Mouse (Mus musculus) midbrain, embryonic 14.5 days (tissue): Measurements from ENCODE around the gene Itgb8. TPM values are rescaled to one million over a fixed set of nuclear protein-coding genes. Genes with fewer than 3 reads are reported as not detected.
A peak's percentile ranks its signal among the peaks of the same experiment; 100 is the strongest.

Experiments
- ATAC-seq: fragments of 200-750 bp; cut with Nextera tagmentation; 2 replicates; pipeline ENCODE4 v1.8.0; 2017; ENCODE audit warnings: moderate number of reproducible peaks, moderate library complexity; ENCODE audit not compliant: low FRiP score, low TSS enrichment
- DNase-seq: peaks from one replicate; pipeline ENCODE4 v3.0.0-alpha.2; 2015
- H3K27ac ChIP-seq: fragments of 300-500 bp; sonication (generic); replicated peaks from 2 replicates; pipeline ENCODE4 v1.5.1; 2014; ENCODE audit warnings: mild to moderate bottlenecking, low read depth, low read length, moderate library complexity
- H3K27me3 ChIP-seq: fragments of 300-500 bp; sonication (generic); 2 replicates; pipeline ENCODE4 v1.6.1; 2014; ENCODE audit warnings: low read length, control low read depth, mixed read lengths; ENCODE audit not compliant: control insufficient read depth, insufficient read depth
- H3K36me3 ChIP-seq: fragments of 300-500 bp; sonication (generic); 2 replicates; pipeline ENCODE4 v1.6.1; 2014; ENCODE audit warnings: low read length, control low read depth; ENCODE audit not compliant: control insufficient read depth, insufficient read depth
- H3K4me1 ChIP-seq: fragments of 300-500 bp; sonication (generic); 2 replicates; pipeline ENCODE4 v1.6.1; 2014; ENCODE audit warnings: mild to moderate bottlenecking, antibody characterized with exemption, low read length, control low read depth; ENCODE audit not compliant: control insufficient read depth, insufficient read depth
- H3K4me2 ChIP-seq: fragments of 300-500 bp; sonication (generic); 2 replicates; pipeline ENCODE4 v1.6.1; 2014; ENCODE audit warnings: mild to moderate bottlenecking, low read length, moderate library complexity
- H3K4me3 ChIP-seq: fragments of 300-500 bp; sonication (generic); replicated peaks from 2 replicates; pipeline ENCODE4 v1.5.1; 2014; ENCODE audit warnings: low read depth, low read length
- H3K9ac ChIP-seq: fragments of 300-500 bp; sonication (generic); replicated peaks from 2 replicates; pipeline ENCODE4 v1.6.1; 2014; ENCODE audit warnings: mild to moderate bottlenecking, low read length, moderate library complexity
- H3K9me3 ChIP-seq: fragments of 300-500 bp; sonication (generic); 2 replicates; pipeline ENCODE4 v1.6.1; 2016; ENCODE audit warnings: low read length, control low read depth, mixed read lengths; ENCODE audit not compliant: control insufficient read depth
- WGBS: fragments of 180-500 bp; shearing (Covaris S2); extraction: QIAGEN DNeasy Blood & Tissue Kit; methylation state at CpG from one replicate; pipeline ENCODE4 v1.1.7; 2014; 5-methylcytosine and 5-hydroxymethylcytosine counted together
- polyA plus RNA-seq: library from polyadenylated mRNA; unstranded; fragments of >200 nt; fragmentation: Nextera tagmentation; extraction: Ambion mirVana; gene quantifications from 2 replicates; pipeline ENCODE4 v1.2.1, GENCODE M21; 2014

Gene Itgb8
- polyA plus RNA-seq, result 17.2 and 21.5 TPM in 2 replicates

- Histone ChIP-seq H3K4me1 (peaks cover 26% of the 10 kb centered on the region), H3K4me2 (peak within 1 kb of the TSS; percentile 86), H3K9ac (peak within 1 kb of the TSS; percentile 81), H3K9me3 (no peaks in the 10 kb centered on the region), H3K27ac (peak within 1 kb of the TSS; percentile 96), H3K36me3 (no peaks in the 10 kb centered on the region), H3K4me3 (peak within 1 kb of the TSS; percentile 70), H3K27me3 (no peaks in the 10 kb centered on the region)
- WGBS, result under 1% methylated on average over 29 of the region's 29 CpGs
- peak; percentile 87 for DNase-seq
- ATAC-seq, result peak; percentile 90
Observed at GRCm38 (mm10) chr12:119238696-119239415, at the start of gene Itgb8. Itgb8 (minus strand) TSS chr12:119238802.

GRCm38 (mm10) chr12:119276282-119276681 lies 37.7 kb upstream of the Itgb8 start:
- Histone ChIP-seq H3K27me3 (no peaks in the 10 kb centered on the region), H3K9ac (no peak overlapping the region), H3K27ac (no peak overlapping the region), H3K4me2 (no peak overlapping the region), H3K4me3 (no peak overlapping the region), H3K36me3 (no peaks in the 10 kb centered on the region), H3K9me3 (no peaks in the 10 kb centered on the region), H3K4me1 (0 out of 2 replicates have a peak, but pooled peaks cover 7% of the 10 kb centered on the region)
- DNase-seq, result no peak
- 65% methylated on average over 1 of the region's 1 CpGs for WGBS
- no peak for ATAC-seq

GRCm38 (mm10) chr12:119273605-119274004 lies 35.0 kb upstream of the Itgb8 start:
- WGBS, result 2% methylated on average over 1 of the region's 1 CpGs
- no peak overlapping the region for H3K9ac ChIP-seq
- no peak overlapping the region for H3K4me3 ChIP-seq
- no peak overlapping the region for H3K27ac ChIP-seq
- no peak for DNase-seq
- H3K4me2 ChIP-seq, result no peak overlapping the region
- H3K4me1 ChIP-seq, result 0 out of 2 replicates have a peak, but pooled peaks cover 7% of the 10 kb centered on the region
- no peak for ATAC-seq
- no peaks in the 10 kb centered on the region for H3K9me3 ChIP-seq
- H3K27me3 ChIP-seq, result no peaks in the 10 kb centered on the region
- H3K36me3 ChIP-seq, result no peaks in the 10 kb centered on the region

GRCm38 (mm10) chr12:119271964-119272363 lies 33.4 kb upstream of the Itgb8 start:
- Histone ChIP-seq H3K27ac (no peak overlapping the region), H3K9me3 (no peaks in the 10 kb centered on the region), H3K4me3 (no peak overlapping the region), H3K36me3 (no peaks in the 10 kb centered on the region), H3K27me3 (no peaks in the 10 kb centered on the region), H3K4me2 (no peak overlapping the region), H3K9ac (no peak overlapping the region), H3K4me1 (0 out of 2 replicates have a peak, but pooled peaks cover 7% of the 10 kb centered on the region)
- no peak for ATAC-seq
- DNase-seq, result no peak
- WGBS, result 76% methylated on average over 1 of the region's 1 CpGs

- no peak overlapping the region for H3K27ac ChIP-seq
- no peak for DNase-seq
- no peak overlapping the region for H3K4me2 ChIP-seq
- WGBS, result 87% methylated on average over 2 of the region's 2 CpGs
- H3K27me3 ChIP-seq, result no peaks in the 10 kb centered on the region
- no peak overlapping the region for H3K9ac ChIP-seq
- no peaks in the 10 kb centered on the region for H3K36me3 ChIP-seq
- H3K4me3 ChIP-seq, result no peak overlapping the region
- 0 out of 2 replicates have a peak, but pooled peaks cover 7% of the 10 kb centered on the region for H3K4me1 ChIP-seq
- ATAC-seq, result no peak
- no peaks in the 10 kb centered on the region for H3K9me3 ChIP-seq
Observed at GRCm38 (mm10) chr12:119270036-119270435, 31.4 kb upstream of the Itgb8 start.

GRCm38 (mm10) chr12:119268723-119269122 lies 30.1 kb upstream of the Itgb8 start:
- Histone ChIP-seq H3K36me3 (no peaks in the 10 kb centered on the region), H3K9me3 (no peaks in the 10 kb centered on the region), H3K4me3 (no peak overlapping the region), H3K4me1 (0 out of 2 replicates have a peak, but pooled peaks cover 4% of the 10 kb centered on the region), H3K9ac (no peak overlapping the region), H3K27me3 (no peaks in the 10 kb centered on the region), H3K27ac (no peak overlapping the region), H3K4me2 (no peak overlapping the region)
- DNase-seq, result no peak
- ATAC-seq, result no peak
- WGBS, result 77% methylated on average over 1 of the region's 1 CpGs

- H3K27ac ChIP-seq, result no peak overlapping the region
- no peaks in the 10 kb centered on the region for H3K9me3 ChIP-seq
- DNase-seq (no peak), ATAC-seq (no peak)
- no peaks in the 10 kb centered on the region for H3K4me1 ChIP-seq
- no peak overlapping the region for H3K4me3 ChIP-seq
- WGBS, result 95% methylated on average over 3 of the region's 3 CpGs
- H3K36me3 ChIP-seq, result no peaks in the 10 kb centered on the region
- no peaks in the 10 kb centered on the region for H3K27me3 ChIP-seq
- H3K9ac ChIP-seq, result no peak overlapping the region
- no peak overlapping the region for H3K4me2 ChIP-seq
Observed at GRCm38 (mm10) chr12:119264506-119264905, 25.9 kb upstream of the Itgb8 start.

- ATAC-seq (no peak; the same call in 1 of the 2 replicates), DNase-seq (peak; percentile 47)
- Histone ChIP-seq H3K27me3 (no peaks in the 10 kb centered on the region), H3K27ac (no peak overlapping the region), H3K4me3 (no peak overlapping the region), H3K9ac (no peak overlapping the region), H3K4me2 (no peak overlapping the region), H3K36me3 (no peaks in the 10 kb centered on the region), H3K9me3 (no peaks in the 10 kb centered on the region), H3K4me1 (no peaks in the 10 kb centered on the region)
- WGBS, result 5% methylated on average over 1 of the region's 1 CpGs
Observed at GRCm38 (mm10) chr12:119248581-119248980, 10.0 kb upstream of the Itgb8 start.

- H3K27ac ChIP-seq, result no peak overlapping the region
- DNase-seq, result peak; percentile 25
- no peaks in the 10 kb centered on the region for H3K36me3 ChIP-seq
- H3K4me1 ChIP-seq, result peaks cover 14% of the 10 kb centered on the region; the same call in 1 of the 2 replicates
- no peak overlapping the region for H3K4me2 ChIP-seq
- no peaks in the 10 kb centered on the region for H3K9me3 ChIP-seq
- H3K4me3 ChIP-seq, result no peak overlapping the region
- no peaks in the 10 kb centered on the region for H3K27me3 ChIP-seq
- ATAC-seq, result no peak
- WGBS, result 7% methylated on average over 1 of the region's 1 CpGs
- H3K9ac ChIP-seq, result no peak overlapping the region
Observed at GRCm38 (mm10) chr12:119241071-119241470, 2.5 kb upstream of the Itgb8 start.
